Mouse (Mus musculus) thymus, postnatal 36 days (tissue): Measurements from ENCODE around the gene Muc2.
"Not testable (repeated sequence)": the region's sequence is repeated elsewhere in the genome, so short reads cannot be mapped to it uniquely, and the experiment has no call there.

Experiments
- DNase-seq, 2 experiments: peaks; one replicate each; pipeline ENCODE4 v3.0.0; 2022; ENCODE audit warnings: mixed read lengths in 2 of 2

The Muc2 gene

DNA sequence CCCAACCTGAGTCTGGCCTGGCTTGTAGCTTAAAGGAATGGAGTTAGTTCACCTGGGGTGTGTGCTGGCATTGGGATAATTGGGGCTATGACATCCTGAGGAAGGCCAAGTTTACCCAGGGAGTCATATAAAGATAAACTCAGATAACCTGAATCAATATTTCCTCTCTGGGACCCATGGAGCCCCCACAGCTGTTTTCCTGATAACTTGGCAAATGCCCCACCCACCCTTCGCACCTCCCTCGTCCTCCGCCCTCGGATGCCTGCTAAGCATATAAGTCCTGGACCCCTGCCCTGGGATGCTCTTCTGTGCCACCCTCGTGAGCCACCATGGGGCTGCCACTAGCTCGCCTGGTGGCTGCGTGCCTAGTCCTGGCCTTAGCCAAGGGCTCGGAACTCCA is at the start of gene Muc2:
Muc2 (plus strand) TSS at position 301 of the 400 bp plus-strand sequence.
- DNase-seq = no peak

- DNase-seq = no peak
Measured at GRCm38 (mm10) chr7:141642375-141642774, 47.8 kb upstream of the Muc2 start.

DNA sequence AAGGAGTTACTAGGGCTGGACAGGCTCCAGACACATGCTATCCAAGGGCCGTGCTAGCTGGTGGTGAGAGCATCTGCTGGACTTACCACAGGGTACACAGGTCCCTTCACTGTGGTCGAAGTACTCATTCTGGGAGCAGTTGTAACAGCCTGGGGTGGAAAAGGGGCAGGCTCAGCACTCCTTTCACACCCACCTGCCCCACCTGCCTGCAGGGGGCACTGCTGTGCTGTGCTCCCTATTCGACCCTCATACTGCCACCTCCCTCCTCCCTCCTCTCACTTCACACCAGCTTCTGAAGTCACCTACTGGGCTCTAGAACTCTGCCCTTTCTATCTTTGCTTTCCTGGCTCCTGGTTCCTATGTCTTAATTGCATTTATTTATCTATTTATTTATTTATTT is 47.0 kb upstream of the Muc2 start:
- peak; percentile 20 to 33 for DNase-seq

DNA sequence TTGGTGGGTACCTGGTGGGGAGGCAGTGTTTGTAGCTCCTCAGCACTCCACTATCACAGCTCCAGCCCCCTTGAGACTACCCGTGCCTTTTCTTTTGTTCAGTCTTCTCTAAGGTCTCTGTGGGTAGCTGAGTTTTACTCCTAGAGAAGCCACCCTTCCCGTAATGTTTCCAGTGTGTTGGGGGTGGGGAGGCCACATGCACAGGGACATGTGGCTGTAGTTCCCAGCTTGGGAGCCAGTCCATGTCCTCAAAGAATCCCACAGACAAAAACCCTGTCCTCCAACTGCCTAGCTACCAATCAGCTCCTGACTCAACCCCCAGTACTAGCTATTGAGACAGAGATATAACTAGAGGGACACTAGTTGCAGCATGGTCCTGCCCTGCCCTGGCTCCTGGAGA is 43.1 kb upstream of the Muc2 start:
- DNase-seq = no peak

GRCm38 (mm10) chr7:141647815-141648214 is 42.3 kb upstream of the Muc2 start:
- DNase-seq = no peak

DNA sequence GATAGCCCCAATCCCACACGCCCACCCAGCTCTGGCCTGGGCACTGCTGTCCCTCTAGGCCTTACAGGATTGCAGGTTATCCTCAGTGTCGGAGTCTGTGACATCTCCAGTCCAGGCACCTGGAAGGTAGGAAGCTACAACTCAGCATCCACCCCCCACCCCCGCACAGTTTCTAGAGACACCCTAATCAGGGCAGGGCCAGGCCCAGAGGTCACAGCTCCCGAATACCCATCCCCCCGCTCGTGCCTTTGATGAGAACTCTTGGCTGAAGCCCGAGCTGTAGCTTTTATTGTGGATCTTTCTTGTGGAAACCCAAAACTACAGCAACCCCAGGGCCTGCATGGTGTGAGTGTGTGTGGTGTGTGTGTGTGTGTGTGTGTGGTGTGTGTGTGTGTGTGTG is 37.9 kb upstream of the Muc2 start:
- no peak for DNase-seq

DNA sequence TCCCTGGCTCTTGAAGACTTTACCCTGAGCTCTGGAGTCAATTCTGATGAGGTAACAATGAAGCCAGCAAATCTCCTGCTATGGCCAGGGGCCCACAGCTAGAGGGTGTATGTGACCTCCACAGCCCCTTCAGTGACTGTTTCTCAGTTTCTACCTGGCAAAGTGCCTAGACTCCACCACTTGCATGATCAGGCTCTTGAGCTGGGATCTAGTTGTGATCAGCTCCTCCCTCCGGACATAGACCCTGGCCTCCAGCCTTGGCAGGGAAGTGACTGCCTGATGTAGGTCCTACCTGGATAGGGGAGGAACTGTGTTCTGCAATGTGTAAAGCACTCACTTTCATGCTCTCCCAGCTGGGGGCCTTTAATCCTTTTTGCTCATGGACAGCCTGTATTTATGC is 29.8 kb upstream of the Muc2 start:
- no peak for DNase-seq

DNA sequence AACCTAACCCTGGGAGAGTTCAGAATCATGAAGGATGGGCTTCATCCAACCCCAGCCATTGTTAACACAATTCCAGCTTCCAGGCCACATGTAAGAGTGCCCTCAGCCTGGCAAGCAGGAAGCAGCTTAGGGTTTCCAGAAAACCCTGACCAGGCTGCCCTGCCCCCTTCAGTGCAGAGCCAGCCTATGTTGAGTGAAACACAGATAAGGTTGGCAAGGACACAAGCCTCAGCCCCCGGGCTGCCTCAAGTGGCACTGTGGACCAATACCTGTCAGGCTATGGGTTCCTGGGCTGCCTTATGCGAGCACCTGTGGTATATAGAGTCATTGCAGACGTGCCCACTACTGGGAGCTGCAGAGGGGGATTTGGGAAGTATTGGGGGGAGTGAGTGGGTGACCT is 28.7 kb upstream of the Muc2 start:
- DNase-seq = no peak

- DNase-seq = no peak
Measured at GRCm38 (mm10) chr7:141662223-141662622, 27.9 kb upstream of the Muc2 start.

DNA sequence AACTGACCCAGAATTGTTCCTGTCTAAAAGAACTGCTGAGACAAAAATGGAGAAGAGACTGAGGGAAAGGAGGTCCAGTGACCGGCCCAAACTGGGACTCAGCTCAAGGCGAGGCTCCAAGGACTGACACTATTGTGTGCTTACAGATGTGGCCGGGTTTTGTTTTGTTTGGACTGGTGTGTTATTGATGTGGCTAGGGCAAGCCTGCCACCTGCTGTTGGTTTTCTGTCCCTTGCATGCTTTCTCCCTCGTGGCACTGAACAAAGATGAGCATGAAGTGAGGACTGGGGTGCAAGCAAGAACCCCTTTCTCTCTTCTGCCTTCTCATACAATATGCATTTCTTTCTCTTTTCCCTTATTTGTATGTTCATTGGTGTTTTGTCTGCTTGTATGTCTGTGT is 23.9 kb upstream of the Muc2 start:
- peak; percentile 43 for DNase-seq

GRCm38 (mm10) chr7:141669097-141669496 is 21.0 kb upstream of the Muc2 start:
- DNase-seq = not testable (repeated sequence)

GRCm38 (mm10) chr7:141670999-141671398 is 19.1 kb upstream of the Muc2 start:
- peak; percentile 26 to 29 for DNase-seq

DNA sequence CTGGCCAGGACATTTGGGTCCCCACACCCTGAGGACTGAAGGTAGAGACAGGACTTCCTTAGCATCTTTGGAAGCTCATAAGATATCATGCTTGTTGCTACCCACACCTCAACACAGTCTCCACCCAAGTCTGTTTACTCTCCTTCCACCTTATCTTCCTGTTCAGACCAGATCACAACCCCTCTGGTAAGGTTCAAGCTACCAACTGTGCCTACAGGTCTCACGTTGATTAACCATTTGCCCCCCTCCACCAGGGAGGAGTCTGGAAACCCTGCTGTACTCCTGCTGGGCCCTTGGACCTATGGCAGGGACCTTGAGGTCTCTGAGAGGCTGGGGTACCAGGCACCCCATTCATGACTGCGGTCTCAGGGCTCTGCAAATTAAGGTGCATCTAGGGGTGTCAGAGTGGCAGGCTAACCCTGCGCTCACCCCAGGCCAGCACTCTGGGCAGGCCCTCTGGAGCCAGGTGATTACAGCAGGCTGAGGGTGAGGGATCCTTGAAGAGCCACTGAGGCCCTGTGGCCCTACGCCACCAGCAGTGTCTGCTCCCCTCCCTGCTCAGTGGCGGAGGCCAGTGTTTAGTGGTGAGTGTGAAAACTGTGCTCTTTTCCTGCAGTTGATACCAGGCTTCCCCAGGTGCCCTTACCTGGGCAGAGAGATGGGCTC is 18.4 kb upstream of the Muc2 start:
- DNase-seq = no peak

GRCm38 (mm10) chr7:141678922-141679321 is 11.2 kb upstream of the Muc2 start:
- no peak for DNase-seq

DNA sequence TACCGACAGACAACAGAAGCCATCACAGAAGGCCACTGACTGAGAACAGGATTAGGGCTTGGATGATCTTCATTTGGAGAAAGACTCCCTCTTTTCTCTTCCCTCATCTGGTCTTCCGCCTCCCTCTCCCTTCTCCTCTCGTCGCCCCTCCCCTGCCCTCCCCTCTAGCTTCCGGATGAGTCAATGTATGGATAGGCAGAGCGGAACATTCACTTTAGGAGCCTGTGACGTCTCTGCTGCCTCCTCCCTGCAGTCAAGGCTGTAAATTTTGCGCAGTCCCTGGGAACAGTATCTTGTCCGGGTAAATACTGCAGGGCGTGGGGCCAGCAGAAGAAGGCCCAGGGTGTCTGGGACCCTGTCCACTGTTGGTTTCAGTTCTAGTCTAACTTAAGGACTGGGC is 2.8 kb upstream of the Muc2 start:
- DNase-seq = no peak

GRCm38 (mm10) chr7:141693591-141694273 is 3.6 kb downstream of the Muc2 start:
- peak; percentile 6 to 22 for DNase-seq

GRCm38 (mm10) chr7:141694274-141694639 is 4.1 kb downstream of the Muc2 start:
- no peak for DNase-seq

GRCm38 (mm10) chr7:141696538-141696937 is 6.4 kb downstream of the Muc2 start:
- DNase-seq = no peak

DNA sequence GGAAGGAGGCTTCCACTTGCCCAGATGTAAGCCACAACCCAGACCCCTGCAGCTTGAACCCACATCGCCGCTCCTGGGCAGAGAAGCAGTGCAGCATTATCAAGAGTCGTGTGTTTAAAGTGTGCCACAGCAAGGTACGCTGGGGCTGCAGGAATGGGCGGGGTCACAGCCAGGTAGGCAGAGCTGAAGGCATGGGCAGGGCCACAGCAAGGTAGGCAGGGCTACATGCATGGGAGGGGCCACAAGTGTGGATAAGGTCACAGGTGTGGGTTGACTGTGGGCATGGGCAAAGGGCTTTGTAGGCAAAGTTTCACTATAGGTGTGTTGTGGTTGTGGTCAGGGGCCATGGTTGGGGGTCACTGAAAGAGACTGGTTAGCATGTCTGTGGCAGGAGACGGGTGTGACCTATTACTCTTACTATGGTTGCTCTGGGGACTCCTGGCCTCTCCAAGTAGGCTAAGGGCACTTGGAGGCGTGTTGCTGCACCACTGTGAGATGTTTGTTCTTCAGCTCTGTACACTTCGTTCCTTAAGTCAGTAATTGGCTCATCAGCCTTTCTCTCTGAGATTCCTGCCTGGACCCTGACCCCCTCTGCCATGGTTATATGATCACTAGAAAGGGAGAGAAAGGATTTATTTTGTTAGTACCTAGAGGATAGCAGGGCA is 9.5 kb downstream of the Muc2 start:
- no peak for DNase-seq

GRCm38 (mm10) chr7:141747451-141748100 is 57.4 kb downstream of the Muc2 start:
- no peak for DNase-seq

- no peak for DNase-seq
Measured at GRCm38 (mm10) chr7:141752513-141752912, 62.4 kb downstream of the Muc2 start.

GRCm38 (mm10) chr7:141755831-141756230 is 65.7 kb downstream of the Muc2 start:
- DNase-seq = peak; percentile 21 to 37

DNA sequence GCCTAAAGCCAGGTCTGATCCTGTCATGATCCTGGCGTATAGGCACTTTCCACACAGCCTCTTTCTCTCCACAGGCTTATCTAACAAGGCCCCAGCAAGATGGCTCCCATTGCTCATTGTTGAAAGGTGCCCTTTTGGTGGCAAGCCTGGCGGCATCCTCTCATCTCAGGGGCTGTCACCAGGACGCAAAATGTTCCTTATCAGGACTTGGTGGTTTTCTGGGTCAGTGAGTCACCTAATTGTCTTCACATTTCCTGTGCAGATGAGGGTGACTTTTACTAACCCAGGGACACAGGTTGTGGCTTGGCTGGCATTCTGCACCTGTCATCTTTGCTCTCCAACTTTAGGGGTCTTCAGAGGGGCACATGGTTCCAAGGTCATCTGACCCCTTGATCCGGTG is 68.2 kb downstream of the Muc2 start:
- DNase-seq = no peak

DNA sequence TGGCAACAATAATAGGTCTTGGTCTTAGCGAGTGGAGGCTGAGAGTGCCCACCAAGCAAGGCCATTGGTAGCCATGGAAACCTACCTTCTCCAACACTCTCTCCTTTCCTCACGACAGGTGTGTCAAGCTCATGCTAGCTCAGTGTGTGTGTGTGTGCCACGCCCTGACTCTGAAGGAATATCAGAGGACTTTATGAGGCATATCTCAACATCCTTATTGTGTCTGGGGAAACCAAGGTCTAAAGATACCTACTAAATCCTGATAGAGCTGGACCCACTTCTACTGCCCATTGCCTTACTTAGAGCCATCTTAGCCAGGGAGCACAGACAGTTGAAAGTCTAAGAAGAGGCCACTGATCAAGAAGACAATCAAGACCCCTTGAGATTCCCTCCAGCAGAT is 80.4 kb downstream of the Muc2 start:
- no peak for DNase-seq
